Mouse (Mus musculus): ENCODE data around the gene AI661453. TPM values are rescaled to one million over a fixed set of nuclear protein-coding genes. Genes with fewer than 3 reads are reported as not detected.
A peak's percentile ranks its signal among the peaks of the same experiment; 100 is the strongest.

Gene AI661453
- polyA plus RNA-seq, 1 experiment from 2014 or later, result 0.76 TPM

- H3K4me2 ChIP-seq (ENCODE audit: low read length), result no peak overlapping the region
- peaks cover 27 to 35% of the 10 kb centered on the region in 2 experiments for H3K4me1 ChIP-seq (ENCODE audit: control insufficient read depth in 2 of 2, insufficient read depth in 2 of 2, low read length in 2 of 2)
- no peak for ATAC-seq (ENCODE audit: insufficient number of reproducible peaks, insufficient read depth, low FRiP score, low read depth)
- H3K9ac ChIP-seq (ENCODE audit: low read length), result no peak overlapping the region
- no peaks in the 10 kb centered on the region for H3K36me3 ChIP-seq (ENCODE audit: control insufficient read depth, insufficient read depth, low read length)
- no peak overlapping the region for H3K27ac ChIP-seq (replicated peaks in 1 of 2; ENCODE audit: control insufficient read depth in 1 of 2, insufficient read depth in 1 of 2, low read depth in 2 of 2, low read length in 2 of 2)
- H3K27me3 ChIP-seq (ENCODE audit: control insufficient read depth, insufficient read depth, low read length), result no peaks in the 10 kb centered on the region
- H3K4me3 ChIP-seq (ENCODE audit: control insufficient read depth in 1 of 2, insufficient read depth in 1 of 2, low read depth in 1 of 2, low read length in 2 of 2), result no peak overlapping the region
- no peaks in the 10 kb centered on the region for H3K9me3 ChIP-seq (ENCODE audit: control insufficient read depth, low read length)
- 80% methylated on average over 4 of the region's 4 CpGs for WGBS
Measured at GRCm38 (mm10) chr17:47506697-47507096, 70.3 kb downstream of the AI661453 start.

- H3K27me3 ChIP-seq (ENCODE audit: control insufficient read depth, insufficient read depth, low read length), result no peaks in the 10 kb centered on the region
- peak overlapping the region; percentile 60; the same call in 1 of the 2 replicates for H3K9ac ChIP-seq (ENCODE audit: low read length)
- H3K4me1 ChIP-seq (ENCODE audit: control insufficient read depth in 2 of 2, insufficient read depth in 2 of 2, low read length in 2 of 2), result peaks cover 30 to 36% of the 10 kb centered on the region in 2 experiments
- 84% methylated on average over 2 of the region's 2 CpGs for WGBS
- no peaks in the 10 kb centered on the region for H3K36me3 ChIP-seq (ENCODE audit: control insufficient read depth, insufficient read depth, low read length)
- peak overlapping the region; percentile 88 to 92 for H3K27ac ChIP-seq (replicated peaks in 1 of 2; ENCODE audit: control insufficient read depth in 1 of 2, insufficient read depth in 1 of 2, low read depth in 2 of 2, low read length in 2 of 2)
- H3K4me2 ChIP-seq (ENCODE audit: low read length), result peak overlapping the region; percentile 63
- no peak for ATAC-seq (ENCODE audit: insufficient number of reproducible peaks, insufficient read depth, low FRiP score, low read depth)
- no peak overlapping the region for H3K4me3 ChIP-seq (ENCODE audit: control insufficient read depth in 1 of 2, insufficient read depth in 1 of 2, low read depth in 1 of 2, low read length in 2 of 2)
- H3K9me3 ChIP-seq (ENCODE audit: control insufficient read depth, low read length), result no peaks in the 10 kb centered on the region
Measured at GRCm38 (mm10) chr17:47507523-47507922, 71.1 kb downstream of the AI661453 start.

- Histone ChIP-seq H3K27ac (replicated peaks in 1 of 2; ENCODE audit: control insufficient read depth in 1 of 2, insufficient read depth in 1 of 2, low read depth in 2 of 2, low read length in 2 of 2) (peak overlapping the region; percentile 88 to 92), H3K4me2 (ENCODE audit: low read length) (peak overlapping the region; percentile 63), H3K9me3 (ENCODE audit: control insufficient read depth, low read length) (no peaks in the 10 kb centered on the region), H3K4me1 (ENCODE audit: control insufficient read depth in 2 of 2, insufficient read depth in 2 of 2, low read length in 2 of 2) (peaks cover 32 to 40% of the 10 kb centered on the region in 2 experiments), H3K36me3 (ENCODE audit: control insufficient read depth, insufficient read depth, low read length) (no peaks in the 10 kb centered on the region), H3K4me3 (ENCODE audit: control insufficient read depth in 1 of 2, insufficient read depth in 1 of 2, low read depth in 1 of 2, low read length in 2 of 2) (peak overlapping the region; percentile 25 to 31; a peak in 3 of 4 replicates), H3K27me3 (ENCODE audit: control insufficient read depth, insufficient read depth, low read length) (no peaks in the 10 kb centered on the region), H3K9ac (ENCODE audit: low read length) (peak overlapping the region; percentile 60)
- WGBS, result 6% methylated on average over 12 of the region's 12 CpGs
- peak; percentile 80 for ATAC-seq (ENCODE audit: insufficient number of reproducible peaks, insufficient read depth, low FRiP score, low read depth)
Measured at GRCm38 (mm10) chr17:47508012-47508608, 71.7 kb downstream of the AI661453 start.

GRCm38 (mm10) chr17:47509031-47509705 lies 72.8 kb downstream of the AI661453 start:
- H3K4me2 ChIP-seq (ENCODE audit: low read length), result no peak overlapping the region
- no peaks in the 10 kb centered on the region for H3K36me3 ChIP-seq (ENCODE audit: control insufficient read depth, insufficient read depth, low read length)
- H3K27me3 ChIP-seq (ENCODE audit: control insufficient read depth, insufficient read depth, low read length), result no peaks in the 10 kb centered on the region
- H3K4me1 ChIP-seq (ENCODE audit: control insufficient read depth in 2 of 2, insufficient read depth in 2 of 2, low read length in 2 of 2), result peaks cover 39 to 47% of the 10 kb centered on the region in 2 experiments
- H3K27ac ChIP-seq (replicated peaks in 1 of 2; ENCODE audit: control insufficient read depth in 1 of 2, insufficient read depth in 1 of 2, low read depth in 2 of 2, low read length in 2 of 2), result peak overlapping the region in 1 of 2 experiments; percentile 88; a peak in 2 of 4 replicates
- H3K9me3 ChIP-seq (ENCODE audit: control insufficient read depth, low read length), result no peaks in the 10 kb centered on the region
- H3K9ac ChIP-seq (ENCODE audit: low read length), result no peak overlapping the region
- 62% methylated on average over 9 of the region's 9 CpGs for WGBS
- no peak overlapping the region for H3K4me3 ChIP-seq (ENCODE audit: control insufficient read depth in 1 of 2, insufficient read depth in 1 of 2, low read depth in 1 of 2, low read length in 2 of 2)
- ATAC-seq (ENCODE audit: insufficient number of reproducible peaks, insufficient read depth, low FRiP score, low read depth), result no peak

GRCm38 (mm10) chr17:47511111-47512020 lies 75.0 kb downstream of the AI661453 start:
- Histone ChIP-seq H3K27ac (replicated peaks in 1 of 2; ENCODE audit: control insufficient read depth in 1 of 2, insufficient read depth in 1 of 2, low read depth in 2 of 2, low read length in 2 of 2) (peak overlapping the region; percentile 63 to 90), H3K36me3 (ENCODE audit: control insufficient read depth, insufficient read depth, low read length) (no peaks in the 10 kb centered on the region), H3K4me3 (ENCODE audit: control insufficient read depth in 1 of 2, insufficient read depth in 1 of 2, low read depth in 1 of 2, low read length in 2 of 2) (peak overlapping the region; percentile 16 to 25; a peak in 3 of 4 replicates), H3K4me1 (ENCODE audit: control insufficient read depth in 2 of 2, insufficient read depth in 2 of 2, low read length in 2 of 2) (peaks cover 26 to 44% of the 10 kb centered on the region in 2 experiments), H3K9me3 (ENCODE audit: control insufficient read depth, low read length) (no peaks in the 10 kb centered on the region), H3K4me2 (ENCODE audit: low read length) (peak overlapping the region; percentile 65), H3K9ac (ENCODE audit: low read length) (peak overlapping the region; percentile 68), H3K27me3 (ENCODE audit: control insufficient read depth, insufficient read depth, low read length) (no peaks in the 10 kb centered on the region)
- 7% methylated on average over 25 of the region's 25 CpGs for WGBS
- peak; percentile 88 for ATAC-seq (ENCODE audit: insufficient number of reproducible peaks, insufficient read depth, low FRiP score, low read depth)

- peaks cover 29 to 46% of the 10 kb centered on the region in 2 experiments for H3K4me1 ChIP-seq (ENCODE audit: control insufficient read depth in 2 of 2, insufficient read depth in 2 of 2, low read length in 2 of 2)
- H3K36me3 ChIP-seq (ENCODE audit: control insufficient read depth, insufficient read depth, low read length), result no peaks in the 10 kb centered on the region
- no peaks in the 10 kb centered on the region for H3K9me3 ChIP-seq (ENCODE audit: control insufficient read depth, low read length)
- peak overlapping the region; percentile 5; the same call in 1 of the 2 replicates for H3K9ac ChIP-seq (ENCODE audit: low read length)
- no peak overlapping the region for H3K4me2 ChIP-seq (ENCODE audit: low read length)
- no peak overlapping the region for H3K4me3 ChIP-seq (ENCODE audit: control insufficient read depth in 1 of 2, insufficient read depth in 1 of 2, low read depth in 1 of 2, low read length in 2 of 2)
- no peak for ATAC-seq (ENCODE audit: insufficient number of reproducible peaks, insufficient read depth, low FRiP score, low read depth)
- 61% methylated on average over 10 of the region's 10 CpGs for WGBS
- H3K27me3 ChIP-seq (ENCODE audit: control insufficient read depth, insufficient read depth, low read length), result no peaks in the 10 kb centered on the region
- H3K27ac ChIP-seq (replicated peaks in 1 of 2; ENCODE audit: control insufficient read depth in 1 of 2, insufficient read depth in 1 of 2, low read depth in 2 of 2, low read length in 2 of 2), result peak overlapping the region; percentile 42 to 66
Measured at GRCm38 (mm10) chr17:47512956-47513775, 76.8 kb downstream of the AI661453 start.
